Mouse (Mus musculus): ENCODE measurements around the gene Hmgn2. TPM values are rescaled to one million over a fixed set of nuclear protein-coding genes. Genes with fewer than 3 reads are reported as not detected.

Gene Hmgn2
- polyA plus RNA-seq, 1 experiment: 320 TPM

- Histone ChIP-seq H3K27ac (ENCODE audit: control insufficient read depth, insufficient read depth, low read depth, low read length, poor library complexity) (peak overlapping the region; percentile 99; the same call in 1 of the 2 replicates), H3K4me3 (replicated peaks; ENCODE audit: control insufficient read depth, low read depth, low read length) (no peak overlapping the region), H3K4me1 (ENCODE audit: control insufficient read depth, insufficient read depth, low read length) (no peaks in the 10 kb centered on the region; the same call in 1 of the 2 replicates)
- no peak for TF ChIP-seq POLR2A (IDR thresholded peaks at IDR 0.05; ENCODE audit: borderline replicate concordance, control insufficient read depth, low read depth, low read length)
- TF ChIP-seq CTCF (IDR thresholded peaks at IDR 0.05; ENCODE audit: control insufficient read depth, insufficient read depth, low read length): no peak
- WGBS: 71% methylated on average over 4 of the region's 4 CpGs
Observed at GRCm38 (mm10) chr4:133970196-133970595, 1.7 kb upstream of the Hmgn2 start.

GRCm38 (mm10) chr4:133969114-133969770, 792 bp upstream of the Hmgn2 start:
- no peaks in the 10 kb centered on the region; the same call in 1 of the 2 replicates for H3K4me1 ChIP-seq (ENCODE audit: control insufficient read depth, insufficient read depth, low read length)
- TF ChIP-seq POLR2A (IDR thresholded peaks at IDR 0.05; ENCODE audit: borderline replicate concordance, control insufficient read depth, low read depth, low read length): no peak
- no peak for TF ChIP-seq CTCF (IDR thresholded peaks at IDR 0.05; ENCODE audit: control insufficient read depth, insufficient read depth, low read length)
- H3K4me3 ChIP-seq (replicated peaks; ENCODE audit: control insufficient read depth, low read depth, low read length): no peak overlapping the region
- H3K27ac ChIP-seq (ENCODE audit: control insufficient read depth, insufficient read depth, low read depth, low read length, poor library complexity): peak overlapping the region; percentile 99
- WGBS: 73% methylated on average over 8 of the region's 8 CpGs

GRCm38 (mm10) chr4:133967866-133968149, 642 bp downstream of the Hmgn2 start:
- TF ChIP-seq CTCF (IDR thresholded peaks at IDR 0.05; ENCODE audit: control insufficient read depth, insufficient read depth, low read length) (no peak), POLR2A (IDR thresholded peaks at IDR 0.05; ENCODE audit: borderline replicate concordance, control insufficient read depth, low read depth, low read length) (no peak)
- Histone ChIP-seq H3K27ac (ENCODE audit: control insufficient read depth, insufficient read depth, low read depth, low read length, poor library complexity) (peak overlapping the region; percentile 99), H3K4me1 (ENCODE audit: control insufficient read depth, insufficient read depth, low read length) (no peaks in the 10 kb centered on the region; the same call in 1 of the 2 replicates), H3K4me3 (replicated peaks; ENCODE audit: control insufficient read depth, low read depth, low read length) (peak overlapping the region; percentile 81)
- under 1% methylated on average over 29 of the region's 29 CpGs for WGBS

GRCm38 (mm10) chr4:133967138-133967865, 1.1 kb downstream of the Hmgn2 start:
- under 1% methylated on average over 94 of the region's 101 CpGs for WGBS
- H3K4me3 ChIP-seq (replicated peaks; ENCODE audit: control insufficient read depth, low read depth, low read length): peak overlapping the region; percentile 83
- TF ChIP-seq POLR2A (IDR thresholded peaks at IDR 0.05; ENCODE audit: borderline replicate concordance, control insufficient read depth, low read depth, low read length) (peak; percentile 59; the same call in 1 of the 2 replicates), CTCF (IDR thresholded peaks at IDR 0.05; ENCODE audit: control insufficient read depth, insufficient read depth, low read length) (no peak)
- peak overlapping the region; percentile 99 for H3K27ac ChIP-seq (ENCODE audit: control insufficient read depth, insufficient read depth, low read depth, low read length, poor library complexity)
- no peaks in the 10 kb centered on the region; the same call in 1 of the 2 replicates for H3K4me1 ChIP-seq (ENCODE audit: control insufficient read depth, insufficient read depth, low read length)

- Histone ChIP-seq H3K27ac (ENCODE audit: control insufficient read depth, insufficient read depth, low read depth, low read length, poor library complexity) (0 out of 2 replicates have a peak overlapping the region, but pooled peaks have one; percentile 56), H3K4me3 (replicated peaks; ENCODE audit: control insufficient read depth, low read depth, low read length) (peak overlapping the region; percentile 83), H3K4me1 (ENCODE audit: control insufficient read depth, insufficient read depth, low read length) (no peaks in the 10 kb centered on the region; the same call in 1 of the 2 replicates)
- TF ChIP-seq POLR2A (IDR thresholded peaks at IDR 0.05; ENCODE audit: borderline replicate concordance, control insufficient read depth, low read depth, low read length): no peak
- TF ChIP-seq CTCF (IDR thresholded peaks at IDR 0.05; ENCODE audit: control insufficient read depth, insufficient read depth, low read length): no peak
- 22% methylated on average over 12 of the region's 12 CpGs for WGBS
Observed at GRCm38 (mm10) chr4:133966271-133966940, 2.0 kb downstream of the Hmgn2 start.

GRCm38 (mm10) chr4:133962566-133962965, 5.9 kb downstream of the Hmgn2 start:
- Histone ChIP-seq H3K27ac (ENCODE audit: control insufficient read depth, insufficient read depth, low read depth, low read length, poor library complexity) (no peak overlapping the region), H3K4me1 (ENCODE audit: control insufficient read depth, insufficient read depth, low read length) (no peaks in the 10 kb centered on the region), H3K4me3 (replicated peaks; ENCODE audit: control insufficient read depth, low read depth, low read length) (no peak overlapping the region)
- TF ChIP-seq CTCF (IDR thresholded peaks at IDR 0.05; ENCODE audit: control insufficient read depth, insufficient read depth, low read length) (no peak), POLR2A (IDR thresholded peaks at IDR 0.05; ENCODE audit: borderline replicate concordance, control insufficient read depth, low read depth, low read length) (no peak)
- 88% methylated on average over 7 of the region's 7 CpGs for WGBS

- H3K4me1 ChIP-seq (ENCODE audit: control insufficient read depth, insufficient read depth, low read length): no peaks in the 10 kb centered on the region
- TF ChIP-seq CTCF (IDR thresholded peaks at IDR 0.05; ENCODE audit: control insufficient read depth, insufficient read depth, low read length): no peak
- no peak for TF ChIP-seq POLR2A (IDR thresholded peaks at IDR 0.05; ENCODE audit: borderline replicate concordance, control insufficient read depth, low read depth, low read length)
- H3K4me3 ChIP-seq (replicated peaks; ENCODE audit: control insufficient read depth, low read depth, low read length): no peak overlapping the region
- 63% methylated on average over 1 of the region's 1 CpGs for WGBS
- H3K27ac ChIP-seq (ENCODE audit: control insufficient read depth, insufficient read depth, low read depth, low read length, poor library complexity): no peak overlapping the region
Observed at GRCm38 (mm10) chr4:133958884-133959283, 9.6 kb downstream of the Hmgn2 start.

- WGBS: 71% methylated on average over 4 of the region's 4 CpGs
- H3K27ac ChIP-seq (ENCODE audit: control insufficient read depth, insufficient read depth, low read depth, low read length, poor library complexity): no peak overlapping the region
- no peaks in the 10 kb centered on the region; the same call in 1 of the 2 replicates for H3K4me1 ChIP-seq (ENCODE audit: control insufficient read depth, insufficient read depth, low read length)
- TF ChIP-seq CTCF (IDR thresholded peaks at IDR 0.05; ENCODE audit: control insufficient read depth, insufficient read depth, low read length) (no peak), POLR2A (IDR thresholded peaks at IDR 0.05; ENCODE audit: borderline replicate concordance, control insufficient read depth, low read depth, low read length) (no peak)
- no peak overlapping the region for H3K4me3 ChIP-seq (replicated peaks; ENCODE audit: control insufficient read depth, low read depth, low read length)
Observed at GRCm38 (mm10) chr4:133956358-133956757, 12.1 kb downstream of the Hmgn2 start.
